9 mouse cellular contexts compared by ENCODE assay signal in genomic region chr8:124633001-124633703, GRCm38 (mm10). TPM values are rescaled to one million over a fixed set of nuclear protein-coding genes. Genes with fewer than 3 reads are reported as not detected.
A peak's percentile ranks its signal among the peaks of the same experiment; 100 is the strongest.
DNase-seq lines count a peak whose midpoint lies in the region; ATAC-seq and TF ChIP-seq lines count a peak whose summit lies in the region.
"Had no signal": no experiment of that assay in that cellular context is flagged by ENCODE, and none has a peak within 500 bp of the region (broad histone marks: within the 10 kb centered on the region; RNA-seq: fewer than 3 reads in every experiment).

No protein-coding gene starts in this region.

- H3K27me3 ChIP-seq in kidney, adult 2 months (replicated peaks; ENCODE audit: control insufficient read depth, insufficient read depth, low read length), result no peaks in the 10 kb centered on the region
- H3K27me3 ChIP-seq in midbrain, embryonic 11.5 days (ENCODE audit: control insufficient read depth, insufficient read depth, low read length), result no peaks in the 10 kb centered on the region

- 73% methylated on average over 14 of the region's 14 CpGs for WGBS in kidney, adult 2 months
- WGBS in midbrain, embryonic 11.5 days, result 91% methylated on average over 14 of the region's 14 CpGs

- TF ChIP-seq CTCF in kidney, adult 2 months (conservative IDR thresholded peaks at IDR 0.05; ENCODE audit: insufficient read depth, insufficient read length, low read depth, low read length), result no peak

- peak overlapping the region; percentile 14 for H3K27ac ChIP-seq in kidney, adult 2 months (ENCODE audit: insufficient read depth, low read depth, low read length)
- H3K27ac ChIP-seq in midbrain, embryonic 11.5 days (ENCODE audit: low read depth, low read length), result no peak overlapping the region

- intact Hi-C loops in gastrocnemius, postnatal 36 days (cut with DNase I), result no loop called here

- H3K4me1 ChIP-seq in kidney, adult 2 months (ENCODE audit: control insufficient read depth, insufficient read depth, low read length), result no peaks in the 10 kb centered on the region; the same call in 1 of the 2 replicates
- H3K4me1 ChIP-seq in midbrain, embryonic 11.5 days (ENCODE audit: control insufficient read depth, insufficient read depth, low read length), result no peaks in the 10 kb centered on the region

- H3K4me3 ChIP-seq in kidney, adult 2 months (ENCODE audit: insufficient read depth, low read depth, low read length), result no peak overlapping the region
- no peak overlapping the region for H3K4me3 ChIP-seq in midbrain, embryonic 11.5 days (ENCODE audit: low read depth, low read length)

- no peaks in the 10 kb centered on the region for H3K36me3 ChIP-seq in kidney, adult 2 months (ENCODE audit: control insufficient read depth, insufficient read depth, low read length)
- peaks cover 5% of the 10 kb centered on the region; the same call in 1 of the 2 replicates for H3K36me3 ChIP-seq in midbrain, embryonic 11.5 days (ENCODE audit: control insufficient read depth, insufficient read depth, low read length)

- no peaks in the 10 kb centered on the region for H3K9me3 ChIP-seq in midbrain, embryonic 11.5 days (ENCODE audit: control insufficient read depth, low read length)

- no peak overlapping the region for H3K4me2 ChIP-seq in midbrain, embryonic 11.5 days

- peak; percentile 79 for DNase-seq in urinary bladder, postnatal 14 days (ENCODE audit: low spot score)
- DNase-seq in urinary bladder, postnatal 10 days (ENCODE audit: low spot score), result no peak
- peak; percentile 40 to 59 for DNase-seq in gastrocnemius, postnatal 36 days
- DNase-seq in kidney, adult 2 months, result peak; percentile 71
- DNase-seq in lung, postnatal 14 days, result peak; percentile 79
- DNase-seq in midbrain, embryonic 11.5 days (ENCODE audit: low spot score, missing footprints), result no peak
- DNase-seq in embryo, embryonic 11 days, result no peak
- DNase-seq in layer of hippocampus, postnatal 25 days (ENCODE audit: extremely low spot score in 1 of 2, low spot score in 1 of 2), result no peak

- no peak overlapping the region for H3K9ac ChIP-seq in midbrain, embryonic 11.5 days (ENCODE audit: low read length)

- no peak for TF ChIP-seq POLR2A in kidney, adult 2 months (IDR thresholded peaks at IDR 0.05; ENCODE audit: low read depth, low read length)

- no peak for ATAC-seq in midbrain, embryonic 11.5 days (ENCODE audit: low FRiP score)

RNA-seq across cellular contexts. Expression of gene 2310022B05Rik, which starts 30.0 kb away (rescaled TPM):
- total RNA-seq in gastrocnemius, postnatal 36 days (2021), result 10 to 100 TPM in 1 of 2 experiments, 1 to 10 TPM in 1; 9.9 to 12.1 TPM
- polyA plus RNA-seq in kidney, adult 2 months (2012; rRNA removed), result 44.4 and 47.9 TPM in 2 replicates
- polyA plus RNA-seq in midbrain, embryonic 11.5 days (2014; fragmentation: Nextera tagmentation; extraction: Ambion mirVana), result 17.4 and 21.2 TPM in 2 replicates
- total RNA-seq in layer of hippocampus, postnatal 25 days (2021), result 10 to 100 TPM; 83.2 to 86.9 TPM

RNA-seq across cellular contexts. Expression of gene Capn9, which starts 57.2 kb away (rescaled TPM):
- not detected for total RNA-seq in gastrocnemius, postnatal 36 days (2021)
- polyA plus RNA-seq in kidney, adult 2 months (2012; rRNA removed), result not detected in 2 replicates
- not detected in 2 replicates for polyA plus RNA-seq in midbrain, embryonic 11.5 days (2014; fragmentation: Nextera tagmentation; extraction: Ambion mirVana)
- under 1 TPM; 0.17 to 0.40 TPM for total RNA-seq in layer of hippocampus, postnatal 25 days (2021)
- total RNA-seq: hematopoietic stem cell, adult 5-6 weeks had no signal

Comparison
In these comparisons a context has a peak if more than half of its experiments do, and no peak if none do; other contexts are left out.
1. DNase-seq: peak in urinary bladder, postnatal 14 days (single experiment), gastrocnemius, postnatal 36 days (2 of 2), kidney, adult 2 months (single experiment) and lung, postnatal 14 days (single experiment); none in urinary bladder, postnatal 10 days (single experiment), midbrain, embryonic 11.5 days (single experiment), embryo, embryonic 11 days (single experiment) and layer of hippocampus, postnatal 25 days (0 of 2).
2. RNA of gene 2310022B05Rik, which starts 30.0 kb away (total RNA-seq): 83.2 to 86.9 TPM in layer of hippocampus, postnatal 25 days; 9.9 to 12.1 TPM in gastrocnemius, postnatal 36 days; every median in the first group is over 4 times any median in the second.